Mouse (Mus musculus) hindbrain, embryonic 13.5 days (tissue): ENCODE data around the gene Prkar2b. TPM values are rescaled to one million over a fixed set of nuclear protein-coding genes. Genes with fewer than 3 reads are reported as not detected.
"Not testable (repeated sequence)": the region's sequence is repeated elsewhere in the genome, so short reads cannot be mapped to it uniquely, and the experiment has no call there.

Source experiments
- ATAC-seq: fragments of 200-750 bp; cut with Nextera tagmentation; 2 replicates; pipeline ENCODE4 v1.8.0; 2017; ENCODE audit warnings: moderate TSS enrichment; ENCODE audit not compliant: low FRiP score
- H3K27ac ChIP-seq: fragments of 300-500 bp; sonication (generic); 2 replicates; pipeline ENCODE4 v1.5.1; 2015; ENCODE audit warnings: inconsistent platforms, mild to moderate bottlenecking, moderate library complexity
- H3K27me3 ChIP-seq: fragments of 300-500 bp; sonication (generic); 2 replicates; pipeline ENCODE4 v1.6.1; 2015; ENCODE audit warnings: mild to moderate bottlenecking, inconsistent platforms
- H3K36me3 ChIP-seq: fragments of 300-500 bp; sonication (generic); 2 replicates; pipeline ENCODE4 v1.6.1; 2015; ENCODE audit warnings: mild to moderate bottlenecking, inconsistent platforms
- H3K4me1 ChIP-seq: fragments of 300-500 bp; sonication (generic); replicated peaks from 2 replicates; pipeline ENCODE4 v1.6.1; 2015; ENCODE audit warnings: inconsistent platforms
- H3K4me2 ChIP-seq: fragments of 300-500 bp; sonication (generic); 2 replicates; pipeline ENCODE4 v1.6.1; 2015; ENCODE audit warnings: inconsistent platforms, mild to moderate bottlenecking, moderate library complexity
- H3K4me3 ChIP-seq: fragments of 300-500 bp; sonication (generic); 2 replicates; pipeline ENCODE4 v1.5.1; 2015; ENCODE audit warnings: mild to moderate bottlenecking, inconsistent platforms
- H3K9ac ChIP-seq: fragments of 300-500 bp; sonication (generic); 2 replicates; pipeline ENCODE4 v1.6.1; 2015; ENCODE audit warnings: mild to moderate bottlenecking, inconsistent platforms
- H3K9me3 ChIP-seq: fragments of 300-500 bp; sonication (generic); 2 replicates; pipeline ENCODE4 v1.6.1; 2016; ENCODE audit warnings: inconsistent platforms
- WGBS: fragments of 180-500 bp; shearing (Covaris S2); methylation state at CpG from one replicate; pipeline ENCODE4 v1.1.7; 2015; 5-methylcytosine and 5-hydroxymethylcytosine counted together
- polyA plus RNA-seq: library from polyadenylated mRNA; unstranded; fragments of >200 nt; fragmentation: Nextera tagmentation; extraction: Ambion mirVana; gene quantifications from 2 replicates; pipeline ENCODE4 v1.2.1, GENCODE M21; 2015

The Prkar2b gene
- polyA plus RNA-seq, 1 experiment from 2014 or later: 110 TPM

GRCm38 (mm10) chr12:32017636-32018375 is 43.3 kb downstream of the Prkar2b start:
- H3K27me3 ChIP-seq: no peaks in the 10 kb centered on the region
- WGBS: 68% methylated on average over 7 of the region's 7 CpGs
- no peaks in the 10 kb centered on the region for H3K36me3 ChIP-seq
- H3K27ac ChIP-seq: no peak overlapping the region
- no peak for ATAC-seq
- no peak overlapping the region for H3K9ac ChIP-seq
- H3K4me2 ChIP-seq: no peak overlapping the region
- peaks cover 34% of the 10 kb centered on the region for H3K4me1 ChIP-seq
- no peaks in the 10 kb centered on the region for H3K9me3 ChIP-seq
- H3K4me3 ChIP-seq: no peak overlapping the region

- Histone ChIP-seq H3K27ac (no peak overlapping the region), H3K27me3 (no peaks in the 10 kb centered on the region), H3K9me3 (no peaks in the 10 kb centered on the region), H3K4me2 (no peak overlapping the region), H3K9ac (no peak overlapping the region), H3K36me3 (no peaks in the 10 kb centered on the region), H3K4me1 (peaks cover 34% of the 10 kb centered on the region), H3K4me3 (no peak overlapping the region)
- 80% methylated on average over 6 of the region's 6 CpGs for WGBS
- no peak for ATAC-seq
Observed at GRCm38 (mm10) chr12:32016472-32016871, 44.6 kb downstream of the Prkar2b start.

- H3K27me3 ChIP-seq: no peaks in the 10 kb centered on the region
- H3K9me3 ChIP-seq: 0 out of 2 replicates have a peak, but pooled peaks cover 4% of the 10 kb centered on the region
- no peak overlapping the region for H3K4me2 ChIP-seq
- peak overlapping the region; percentile 62 for H3K27ac ChIP-seq
- peak; percentile 78 for ATAC-seq
- 40% methylated on average over 6 of the region's 6 CpGs for WGBS
- H3K4me3 ChIP-seq: no peak overlapping the region
- H3K9ac ChIP-seq: peak overlapping the region; percentile 21; the same call in 1 of the 2 replicates
- H3K4me1 ChIP-seq: peaks cover 34% of the 10 kb centered on the region
- peaks cover 1% of the 10 kb centered on the region for H3K36me3 ChIP-seq
Observed at GRCm38 (mm10) chr12:32015268-32015769, 45.8 kb downstream of the Prkar2b start.

- ATAC-seq: peak; percentile 22; the same call in 1 of the 2 replicates
- Histone ChIP-seq H3K4me1 (peaks cover 34% of the 10 kb centered on the region), H3K27me3 (no peaks in the 10 kb centered on the region), H3K9ac (no peak overlapping the region), H3K4me2 (no peak overlapping the region), H3K27ac (peak overlapping the region; percentile 62), H3K36me3 (peaks cover 4% of the 10 kb centered on the region), H3K4me3 (no peak overlapping the region), H3K9me3 (0 out of 2 replicates have a peak, but pooled peaks cover 4% of the 10 kb centered on the region)
- 61% methylated on average over 7 of the region's 7 CpGs for WGBS
Observed at GRCm38 (mm10) chr12:32014811-32015210, 46.3 kb downstream of the Prkar2b start.

GRCm38 (mm10) chr12:32012169-32012568 is 48.9 kb downstream of the Prkar2b start:
- no peaks in the 10 kb centered on the region for H3K27me3 ChIP-seq
- H3K9ac ChIP-seq: no peak overlapping the region
- no peak overlapping the region for H3K4me3 ChIP-seq
- 0 out of 2 replicates have a peak, but pooled peaks cover 4% of the 10 kb centered on the region for H3K9me3 ChIP-seq
- H3K36me3 ChIP-seq: peaks cover 4% of the 10 kb centered on the region
- 78% methylated on average over 2 of the region's 2 CpGs for WGBS
- peaks cover 28% of the 10 kb centered on the region for H3K4me1 ChIP-seq
- no peak for ATAC-seq
- no peak overlapping the region for H3K4me2 ChIP-seq
- no peak overlapping the region for H3K27ac ChIP-seq

- no peak for ATAC-seq
- Histone ChIP-seq H3K27me3 (no peaks in the 10 kb centered on the region), H3K4me2 (no peak overlapping the region), H3K4me3 (no peak overlapping the region), H3K36me3 (peaks cover 4% of the 10 kb centered on the region), H3K9ac (no peak overlapping the region), H3K4me1 (peaks cover 19% of the 10 kb centered on the region), H3K27ac (no peak overlapping the region), H3K9me3 (0 out of 2 replicates have a peak, but pooled peaks cover 4% of the 10 kb centered on the region)
- WGBS: 88% methylated on average over 5 of the region's 5 CpGs
Observed at GRCm38 (mm10) chr12:32011128-32011527, 50.0 kb downstream of the Prkar2b start.

GRCm38 (mm10) chr12:32009985-32010369 is 51.1 kb downstream of the Prkar2b start:
- ATAC-seq, H3K27me3 ChIP-seq, H3K4me3 ChIP-seq, H3K36me3 ChIP-seq, H3K4me2 ChIP-seq, H3K27ac ChIP-seq, H3K9ac ChIP-seq, H3K9me3 ChIP-seq: not testable (repeated sequence)
- peaks cover 10% of the 10 kb centered on the region for H3K4me1 ChIP-seq
- WGBS: 38% methylated on average over 6 of the region's 6 CpGs

- Histone ChIP-seq H3K9ac (no peak overlapping the region), H3K27ac (no peak overlapping the region), H3K27me3 (no peaks in the 10 kb centered on the region), H3K4me2 (no peak overlapping the region), H3K36me3 (peaks cover 4% of the 10 kb centered on the region), H3K9me3 (0 out of 2 replicates have a peak, but pooled peaks cover 5% of the 10 kb centered on the region), H3K4me3 (no peak overlapping the region), H3K4me1 (0 out of 2 replicates have a peak, but pooled peaks cover 6% of the 10 kb centered on the region)
- ATAC-seq: no peak
- WGBS: 28% methylated on average over 8 of the region's 8 CpGs
Observed at GRCm38 (mm10) chr12:32009267-32009984, 51.7 kb downstream of the Prkar2b start.

- no peak for ATAC-seq
- Histone ChIP-seq H3K9ac (no peak overlapping the region), H3K27me3 (no peaks in the 10 kb centered on the region), H3K4me1 (0 out of 2 replicates have a peak, but pooled peaks cover 5% of the 10 kb centered on the region), H3K9me3 (0 out of 2 replicates have a peak, but pooled peaks cover 6% of the 10 kb centered on the region), H3K4me3 (no peak overlapping the region), H3K4me2 (no peak overlapping the region), H3K36me3 (peaks cover 4% of the 10 kb centered on the region), H3K27ac (no peak overlapping the region)
- 88% methylated on average over 5 of the region's 5 CpGs for WGBS
Observed at GRCm38 (mm10) chr12:32008728-32009127, 52.4 kb downstream of the Prkar2b start.

- no peak overlapping the region for H3K27ac ChIP-seq
- H3K4me1 ChIP-seq: no peaks in the 10 kb centered on the region
- 0 out of 2 replicates have a peak, but pooled peaks cover 6% of the 10 kb centered on the region for H3K9me3 ChIP-seq
- ATAC-seq: no peak
- H3K4me2 ChIP-seq: no peak overlapping the region
- no peak overlapping the region for H3K9ac ChIP-seq
- H3K36me3 ChIP-seq: peaks cover 4% of the 10 kb centered on the region
- H3K27me3 ChIP-seq: no peaks in the 10 kb centered on the region
- no peak overlapping the region for H3K4me3 ChIP-seq
- 83% methylated on average over 4 of the region's 4 CpGs for WGBS
Observed at GRCm38 (mm10) chr12:32007646-32008045, 53.5 kb downstream of the Prkar2b start.

- Histone ChIP-seq H3K27ac (no peak overlapping the region), H3K4me1 (no peaks in the 10 kb centered on the region), H3K4me3 (no peak overlapping the region), H3K27me3 (no peaks in the 10 kb centered on the region), H3K9ac (no peak overlapping the region), H3K4me2 (no peak overlapping the region), H3K9me3 (0 out of 2 replicates have a peak, but pooled peaks cover 6% of the 10 kb centered on the region), H3K36me3 (peaks cover 4% of the 10 kb centered on the region)
- no peak for ATAC-seq
- WGBS: 90% methylated on average over 8 of the region's 8 CpGs
Observed at GRCm38 (mm10) chr12:32007040-32007439, 54.1 kb downstream of the Prkar2b start.

GRCm38 (mm10) chr12:32006391-32006929 is 54.6 kb downstream of the Prkar2b start:
- no peak overlapping the region for H3K27ac ChIP-seq
- H3K36me3 ChIP-seq: peaks cover 4% of the 10 kb centered on the region
- 92% methylated on average over 10 of the region's 10 CpGs for WGBS

More at GRCm38 (mm10) chr12:32006391-32006929, 54.6 kb downstream of the Prkar2b start:
- ATAC-seq: no peak
- no peaks in the 10 kb centered on the region for H3K4me1 ChIP-seq
- no peaks in the 10 kb centered on the region for H3K27me3 ChIP-seq
- H3K4me3 ChIP-seq: no peak overlapping the region
- 0 out of 2 replicates have a peak, but pooled peaks cover 6% of the 10 kb centered on the region for H3K9me3 ChIP-seq
- H3K9ac ChIP-seq: no peak overlapping the region
- H3K4me2 ChIP-seq: no peak overlapping the region
